Mouse (Mus musculus) thymus, adult 2 months (tissue): Measurements from ENCODE around the gene Rpl23.

ENCODE experiments used
- CTCF ChIP-seq: fragments of 200-500 bp; IDR thresholded peaks from 2 replicates; pipeline ENCODE4 v1.5.1; 2012; ENCODE audit warnings: mild to moderate bottlenecking, control low read depth, low read length, moderate library complexity, borderline replicate concordance; ENCODE audit not compliant: control insufficient read depth, poor library complexity, insufficient read depth; ENCODE audit errors: extremely low read depth
- POLR2A ChIP-seq: fragments of 200-500 bp; IDR thresholded peaks from 2 replicates; pipeline ENCODE4 v1.6.1; 2012; ENCODE audit warnings: mild to moderate bottlenecking, low read length, control low read depth, moderate library complexity; ENCODE audit not compliant: control insufficient read depth, poor library complexity, insufficient read depth; ENCODE audit errors: extremely low read depth

GRCm38 (mm10) chr11:97825971-97826370, 43.7 kb upstream of the Rpl23 start:
- no peak for TF ChIP-seq CTCF
- peak; percentile 60 for TF ChIP-seq POLR2A
